Mouse (Mus musculus): ENCODE results near the gene H2-DMa. TPM values are rescaled to one million over a fixed set of nuclear protein-coding genes. Genes with fewer than 3 reads are reported as not detected.
"Not testable (repeated sequence)": the region's sequence is repeated elsewhere in the genome, so short reads cannot be mapped to it uniquely, and the experiment has no call there.

Gene H2-DMa
- polyA plus RNA-seq, 1 experiment from 2014 or later = 14.4 TPM

DNA sequence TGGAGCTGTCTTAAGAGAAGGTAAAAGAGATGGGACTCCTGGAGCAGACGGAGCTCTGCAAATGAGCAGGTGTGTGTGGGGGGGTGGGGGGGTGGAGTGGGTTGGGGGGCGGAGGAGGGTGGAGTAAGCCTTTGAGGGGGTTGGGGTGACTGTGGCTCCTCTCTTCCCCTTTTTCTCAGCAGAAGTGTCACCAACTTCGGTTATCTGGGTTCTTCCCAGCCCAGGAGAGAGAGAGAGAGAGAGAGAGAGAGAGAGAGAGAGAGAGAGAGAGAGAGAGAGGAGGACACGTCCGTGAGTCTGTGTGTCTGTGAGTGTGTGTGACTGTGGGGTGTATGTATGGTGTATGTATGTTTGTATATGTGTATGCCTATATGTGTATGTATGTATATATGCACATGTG, 24.1 kb downstream of the H2-DMa start:
- Histone ChIP-seq H3K9ac (no peak overlapping the region), H3K4me1 (replicated peaks) (peaks cover 21% of the 10 kb centered on the region), H3K4me3 (no peak overlapping the region), H3K36me3 (no peaks in the 10 kb centered on the region), H3K27ac (no peak overlapping the region), H3K9me3 (no peaks in the 10 kb centered on the region), H3K4me2 (no peak overlapping the region), H3K27me3 (peaks cover 36% of the 10 kb centered on the region)
- 72% methylated on average over 4 of the region's 5 CpGs for WGBS
- ATAC-seq (ENCODE audit: low FRiP score) = no peak

DNA sequence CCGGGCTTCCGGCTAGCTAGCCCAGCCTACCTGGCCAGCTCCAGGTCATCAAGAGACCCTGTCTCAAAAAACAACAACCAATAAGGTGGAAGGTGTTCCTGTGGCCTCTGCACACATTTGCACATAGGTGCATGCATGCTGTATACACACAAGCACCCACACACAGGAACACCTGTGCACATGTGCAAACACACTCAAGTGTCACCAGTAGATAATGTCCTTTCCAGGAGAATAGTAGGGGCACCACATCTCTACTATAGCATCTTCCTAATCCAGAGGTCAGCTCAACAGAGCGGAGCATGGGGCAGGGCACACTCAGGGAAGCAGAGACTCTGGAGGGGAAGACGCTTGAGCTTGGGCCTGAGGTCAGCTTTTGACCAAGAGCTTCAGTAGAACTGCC, 24.9 kb downstream of the H2-DMa start:
- not testable (repeated sequence) for H3K27ac ChIP-seq; H3K36me3 ChIP-seq; H3K9ac ChIP-seq; H3K4me2 ChIP-seq; ATAC-seq (ENCODE audit: low FRiP score); H3K9me3 ChIP-seq; H3K4me3 ChIP-seq
- WGBS = 89% methylated on average over 4 of the region's 4 CpGs
- peaks cover 16% of the 10 kb centered on the region for H3K4me1 ChIP-seq (replicated peaks)
- H3K27me3 ChIP-seq = peaks cover 28% of the 10 kb centered on the region

GRCm38 (mm10) chr17:34144960-34145371, 25.6 kb downstream of the H2-DMa start:
- Histone ChIP-seq H3K4me1 (replicated peaks) (peaks cover 9% of the 10 kb centered on the region; the same call in 1 of the 2 replicates), H3K4me2 (no peak overlapping the region), H3K27me3 (peaks cover 21% of the 10 kb centered on the region), H3K4me3 (no peak overlapping the region), H3K36me3 (no peaks in the 10 kb centered on the region), H3K9ac (no peak overlapping the region), H3K27ac (no peak overlapping the region), H3K9me3 (no peaks in the 10 kb centered on the region)
- WGBS = 67% methylated on average over 3 of the region's 3 CpGs
- no peak for ATAC-seq (ENCODE audit: low FRiP score)

DNA sequence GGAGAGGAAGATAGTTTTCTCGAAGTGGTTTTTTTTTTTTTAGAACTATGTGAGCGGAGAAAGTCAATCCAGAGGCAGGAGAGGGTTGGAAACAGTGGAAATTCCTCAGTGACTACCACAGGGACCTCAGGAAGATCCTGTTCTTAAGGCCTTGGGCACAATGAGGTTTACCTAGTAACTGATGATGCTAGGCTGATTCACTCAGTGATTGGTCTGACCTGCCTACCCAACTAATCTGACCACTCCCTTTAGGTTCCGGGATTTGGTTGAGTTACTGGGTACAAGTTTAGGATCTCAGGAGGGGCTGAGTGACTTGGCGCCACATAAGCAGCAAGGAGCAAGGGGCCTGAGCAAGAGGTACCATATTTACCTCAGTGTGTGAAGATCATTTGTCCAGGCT, 33.6 kb downstream of the H2-DMa start, which contains the start of gene H2-DMb1:
TSS of gene H2-DMb1 (plus strand) at position 150 of the 400 bp plus-strand sequence.
- 71% methylated on average over 4 of the region's 4 CpGs for WGBS
- no peak for ATAC-seq (ENCODE audit: low FRiP score)

GRCm38 (mm10) chr17:34155534-34155933, 36.2 kb downstream of the H2-DMa start:
- Histone ChIP-seq H3K27ac (no peak overlapping the region), H3K4me3 (no peak overlapping the region), H3K4me1 (replicated peaks) (no peaks in the 10 kb centered on the region), H3K27me3 (0 out of 2 replicates have a peak, but pooled peaks cover 3% of the 10 kb centered on the region), H3K4me2 (no peak overlapping the region), H3K9me3 (no peaks in the 10 kb centered on the region), H3K36me3 (no peaks in the 10 kb centered on the region), H3K9ac (no peak overlapping the region)
- ATAC-seq (ENCODE audit: low FRiP score) = no peak
- WGBS = 66% methylated on average over 5 of the region's 5 CpGs

More for the DNA sequence above, 33.6 kb downstream of the H2-DMa start, which contains the start of gene H2-DMb1:
- H3K9ac ChIP-seq = no peak within 1 kb of the TSS
- no peaks in the 10 kb centered on the region for H3K36me3 ChIP-seq
- H3K9me3 ChIP-seq = no peaks in the 10 kb centered on the region
- H3K4me2 ChIP-seq = no peak within 1 kb of the TSS
- no peaks in the 10 kb centered on the region for H3K4me1 ChIP-seq (replicated peaks)
- no peak within 1 kb of the TSS for H3K4me3 ChIP-seq
- no peak within 1 kb of the TSS for H3K27ac ChIP-seq
- 0 out of 2 replicates have a peak, but pooled peaks cover 3% of the 10 kb centered on the region for H3K27me3 ChIP-seq

DNA sequence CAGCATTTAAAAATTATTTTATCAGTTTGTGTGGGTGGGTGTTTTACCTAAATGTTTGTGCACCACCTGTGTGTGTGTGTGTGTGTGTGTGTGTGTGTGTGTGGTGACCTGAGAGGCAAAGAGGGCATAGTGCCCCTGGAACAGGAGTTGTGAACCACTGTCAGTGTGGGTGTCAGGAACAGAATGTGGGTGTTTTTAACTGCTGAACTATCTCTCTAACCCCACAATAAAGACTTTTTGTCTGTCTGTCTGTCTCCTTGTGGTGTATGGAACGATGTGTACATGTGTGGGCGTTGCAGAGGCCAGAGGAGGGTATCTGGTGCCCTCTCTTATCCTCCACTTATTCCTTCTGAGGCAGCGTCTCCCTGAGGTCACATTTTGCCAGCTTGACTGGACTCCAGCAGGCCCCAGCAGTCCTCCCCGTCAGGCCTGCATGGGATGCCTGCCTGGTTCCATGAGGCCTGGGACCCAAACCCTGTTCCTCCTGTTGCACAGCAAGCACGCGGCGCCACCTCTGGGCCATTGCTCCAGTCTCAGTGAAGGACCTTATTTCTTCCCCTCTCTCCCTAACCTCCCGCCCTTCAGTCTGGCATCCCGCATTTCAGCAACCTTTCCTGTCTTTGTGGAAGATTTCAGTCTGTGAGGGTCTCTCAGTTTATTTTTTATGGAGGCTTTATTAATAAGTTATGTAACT, 45.0 kb downstream of the H2-DMa start:
- Histone ChIP-seq H3K27ac (no peak overlapping the region), H3K4me1 (replicated peaks) (no peaks in the 10 kb centered on the region), H3K36me3 (no peaks in the 10 kb centered on the region), H3K27me3 (0 out of 2 replicates have a peak, but pooled peaks cover 4% of the 10 kb centered on the region), H3K4me2 (no peak overlapping the region), H3K4me3 (no peak overlapping the region), H3K9me3 (peaks cover 4% of the 10 kb centered on the region; the same call in 1 of the 2 replicates), H3K9ac (no peak overlapping the region)
- no peak for ATAC-seq (ENCODE audit: low FRiP score)
- 48% methylated on average over 9 of the region's 9 CpGs for WGBS

GRCm38 (mm10) chr17:34165033-34165730, 45.8 kb downstream of the H2-DMa start:
- 88% methylated on average over 6 of the region's 6 CpGs for WGBS
- ATAC-seq (ENCODE audit: low FRiP score) = no peak
- Histone ChIP-seq H3K9ac (no peak overlapping the region), H3K4me2 (no peak overlapping the region), H3K9me3 (peaks cover 4% of the 10 kb centered on the region; the same call in 1 of the 2 replicates), H3K27ac (no peak overlapping the region), H3K4me1 (replicated peaks) (no peaks in the 10 kb centered on the region), H3K27me3 (0 out of 2 replicates have a peak, but pooled peaks cover 4% of the 10 kb centered on the region), H3K36me3 (no peaks in the 10 kb centered on the region), H3K4me3 (no peak overlapping the region)

GRCm38 (mm10) chr17:34169279-34169678, 49.9 kb downstream of the H2-DMa start:
- Histone ChIP-seq H3K4me1 (replicated peaks) (no peaks in the 10 kb centered on the region), H3K9ac (no peak overlapping the region), H3K27ac (no peak overlapping the region), H3K27me3 (0 out of 2 replicates have a peak, but pooled peaks cover 5% of the 10 kb centered on the region), H3K9me3 (no peaks in the 10 kb centered on the region), H3K36me3 (no peaks in the 10 kb centered on the region), H3K4me2 (no peak overlapping the region), H3K4me3 (no peak overlapping the region)
- ATAC-seq (ENCODE audit: low FRiP score) = no peak
- WGBS = 2% methylated on average over 2 of the region's 2 CpGs

- no peaks in the 10 kb centered on the region for H3K4me1 ChIP-seq (replicated peaks)
- no peak overlapping the region for H3K27ac ChIP-seq
- no peaks in the 10 kb centered on the region for H3K9me3 ChIP-seq
- no peaks in the 10 kb centered on the region for H3K36me3 ChIP-seq
- H3K4me2 ChIP-seq = no peak overlapping the region
- ATAC-seq (ENCODE audit: low FRiP score) = no peak
- 0 out of 2 replicates have a peak, but pooled peaks cover 3% of the 10 kb centered on the region for H3K27me3 ChIP-seq
- no peak overlapping the region for H3K4me3 ChIP-seq
- 33% methylated on average over 4 of the region's 4 CpGs for WGBS
- no peak overlapping the region for H3K9ac ChIP-seq
Measured at GRCm38 (mm10) chr17:34170487-34170876, 51.1 kb downstream of the H2-DMa start.

DNA sequence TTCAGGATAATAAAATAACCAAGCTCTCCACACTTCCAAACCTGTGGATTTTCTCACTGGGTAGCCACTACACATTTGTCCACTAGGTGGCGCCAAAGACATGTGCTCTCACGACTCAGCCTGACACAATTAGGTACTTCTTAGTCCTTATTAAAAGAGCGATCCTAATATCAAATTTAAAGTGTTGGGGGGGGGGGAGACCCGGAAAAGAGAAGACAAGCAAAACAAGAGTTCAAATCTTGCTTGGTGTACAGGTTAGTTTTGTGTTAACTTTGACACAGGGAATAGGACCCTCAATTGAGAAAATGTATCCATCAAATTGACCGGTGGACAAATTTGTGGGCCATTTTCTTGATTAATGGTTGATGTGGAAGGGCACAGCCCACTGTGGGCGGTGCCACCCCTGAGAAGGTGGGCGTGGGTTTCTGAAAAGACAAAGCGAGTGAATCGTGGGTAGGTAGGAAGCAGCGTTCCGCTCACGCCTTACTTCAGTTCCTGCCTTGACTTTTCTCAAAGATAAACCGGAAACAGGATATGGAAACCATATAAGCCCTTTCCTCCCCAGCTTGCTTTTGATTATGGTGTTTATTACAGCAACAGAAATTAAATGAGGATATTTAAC, 51.6 kb downstream of the H2-DMa start:
- 42% methylated on average over 13 of the region's 13 CpGs for WGBS
- Histone ChIP-seq H3K4me1 (replicated peaks) (no peaks in the 10 kb centered on the region), H3K4me3 (no peak overlapping the region), H3K9ac (no peak overlapping the region), H3K4me2 (no peak overlapping the region), H3K27me3 (0 out of 2 replicates have a peak, but pooled peaks cover 3% of the 10 kb centered on the region), H3K27ac (no peak overlapping the region), H3K9me3 (no peaks in the 10 kb centered on the region), H3K36me3 (no peaks in the 10 kb centered on the region)
- ATAC-seq (ENCODE audit: low FRiP score) = no peak

DNA sequence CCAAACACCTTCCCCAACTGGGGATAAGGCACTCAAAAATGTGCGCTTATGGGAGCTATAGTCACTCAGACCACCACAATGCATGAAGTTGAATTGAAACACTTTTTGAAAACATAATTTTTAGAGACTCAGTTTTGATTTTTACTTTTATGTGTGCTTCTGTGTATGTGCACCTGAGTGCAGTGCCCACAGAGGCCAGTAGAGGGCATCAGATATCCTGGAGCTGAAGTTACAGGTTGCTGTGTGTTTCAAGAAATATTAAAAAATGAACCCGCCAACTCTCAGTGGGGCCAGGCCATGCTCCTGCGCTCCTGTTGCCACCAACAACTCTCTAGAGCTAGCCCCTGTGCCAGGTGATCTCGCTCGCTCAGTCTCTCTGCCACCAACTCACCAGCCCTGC, 53.2 kb downstream of the H2-DMa start:
- no peak overlapping the region for H3K4me2 ChIP-seq
- no peak overlapping the region for H3K9ac ChIP-seq
- H3K4me1 ChIP-seq (replicated peaks) = no peaks in the 10 kb centered on the region
- H3K36me3 ChIP-seq = no peaks in the 10 kb centered on the region
- H3K4me3 ChIP-seq = no peak overlapping the region
- WGBS = 96% methylated on average over 5 of the region's 5 CpGs
- 0 out of 2 replicates have a peak, but pooled peaks cover 3% of the 10 kb centered on the region for H3K27me3 ChIP-seq
- H3K9me3 ChIP-seq = no peaks in the 10 kb centered on the region
- no peak for ATAC-seq (ENCODE audit: low FRiP score)
- H3K27ac ChIP-seq = no peak overlapping the region

DNA sequence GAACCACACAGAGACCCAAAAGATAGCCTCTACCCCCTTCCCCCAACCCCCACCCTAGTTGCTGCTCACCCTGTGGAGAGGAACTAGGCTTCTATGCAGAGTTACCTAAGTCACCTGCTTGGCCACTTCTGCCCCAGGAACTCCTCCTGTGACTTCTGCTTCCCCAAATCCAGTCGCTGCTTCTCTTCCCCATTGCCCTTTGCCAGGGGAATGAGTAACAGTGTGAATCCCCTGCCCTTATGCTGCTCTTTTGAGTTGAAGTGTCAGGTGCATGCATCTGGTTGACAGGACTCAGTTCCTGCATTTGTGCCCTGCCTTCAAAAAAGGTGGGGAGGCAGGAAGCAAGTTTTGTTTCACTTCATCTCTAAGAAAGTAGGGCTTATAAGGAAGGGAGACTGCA, 54.7 kb downstream of the H2-DMa start:
- no peak overlapping the region for H3K27ac ChIP-seq
- 0 out of 2 replicates have a peak, but pooled peaks cover 3% of the 10 kb centered on the region for H3K27me3 ChIP-seq
- 54% methylated on average over 1 of the region's 1 CpGs for WGBS
- H3K9me3 ChIP-seq = no peaks in the 10 kb centered on the region
- H3K4me3 ChIP-seq = no peak overlapping the region
- H3K9ac ChIP-seq = no peak overlapping the region
- no peaks in the 10 kb centered on the region for H3K4me1 ChIP-seq (replicated peaks)
- no peak for ATAC-seq (ENCODE audit: low FRiP score)
- no peak overlapping the region for H3K4me2 ChIP-seq
- no peaks in the 10 kb centered on the region for H3K36me3 ChIP-seq

All from hindbrain, embryonic 13.5 days (tissue).